Mouse (Mus musculus): Measurements from ENCODE around the gene Adgrf3. TPM values are rescaled to one million over a fixed set of nuclear protein-coding genes. Genes with fewer than 3 reads are reported as not detected.
"Not testable (repeated sequence)": the region's sequence is repeated elsewhere in the genome, so short reads cannot be mapped to it uniquely, and the experiment has no call there.

Adgrf3 gene
- total and polyA plus RNA-seq, 2 experiments from 2014 or later: not detected

DNA sequence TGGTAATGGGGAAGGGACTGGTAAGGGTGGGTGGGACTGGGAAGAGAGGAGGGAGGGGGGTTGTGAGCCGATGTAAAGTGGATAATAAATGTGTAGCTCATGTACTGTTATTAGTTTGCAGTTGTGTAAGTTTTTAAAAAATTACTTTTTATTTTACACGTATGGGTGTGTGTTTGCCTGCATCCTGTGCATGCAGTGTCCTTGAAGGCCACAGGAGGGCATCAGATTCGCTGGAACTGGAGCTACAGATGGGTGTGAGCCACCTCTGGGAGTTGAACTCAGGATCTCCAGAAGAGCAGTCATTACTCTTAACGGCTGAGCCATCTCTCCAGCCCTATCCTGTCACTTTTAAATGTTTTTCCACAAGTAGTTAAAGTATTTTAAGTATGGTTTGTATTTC lies 25.4 kb upstream of the Adgrf3 start:
- Histone ChIP-seq H3K9ac (replicated peaks; ENCODE audit: low read length, poor library complexity, severe bottlenecking) (no peak overlapping the region), H3K27ac (ENCODE audit: low read depth, low read length) (no peak overlapping the region), H3K4me3 (ENCODE audit: low read depth, low read length) (no peak overlapping the region), H3K4me1 (ENCODE audit: insufficient read depth, low read length) (peaks cover 7% of the 10 kb centered on the region; the same call in 1 of the 2 replicates), H3K27me3 (ENCODE audit: insufficient read depth, low read length) (no peaks in the 10 kb centered on the region), H3K36me3 (ENCODE audit: insufficient read depth, low read length) (no peaks in the 10 kb centered on the region), H3K9me3 (ENCODE audit: low read length) (no peaks in the 10 kb centered on the region), H3K4me2 (ENCODE audit: low read depth, low read length, poor library complexity, severe bottlenecking) (no peak overlapping the region)
- DNase-seq (ENCODE audit: low spot score) (no peak), ATAC-seq (ENCODE audit: low FRiP score) (no peak)
- 82% methylated on average over 4 of the region's 4 CpGs for WGBS
- TF ChIP-seq CTCF (IDR thresholded peaks at IDR 0.05): peak; percentile 62

DNA sequence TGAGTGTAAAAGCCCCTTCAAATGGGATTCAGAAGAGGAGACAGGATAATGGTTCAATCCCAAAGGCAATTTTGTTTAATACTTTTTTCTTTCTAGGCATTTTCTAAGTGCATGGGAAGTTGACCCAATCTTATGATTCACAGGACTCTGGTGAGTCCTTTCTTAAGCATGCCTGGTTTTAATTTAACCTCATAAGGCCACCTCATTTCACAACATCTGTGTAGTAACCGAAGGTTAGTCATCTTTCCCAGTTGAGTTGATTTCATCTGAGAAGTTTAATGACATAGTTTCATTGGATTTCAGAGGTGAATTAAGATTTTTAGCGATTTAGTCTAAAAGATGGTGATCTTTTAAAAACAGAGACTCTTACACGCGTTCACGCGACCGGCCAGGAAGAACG lies 17.2 kb upstream of the Adgrf3 start:
- H3K27me3 ChIP-seq (ENCODE audit: insufficient read depth, low read length): no peaks in the 10 kb centered on the region
- no peak for DNase-seq (ENCODE audit: low spot score)
- no peak overlapping the region for H3K4me2 ChIP-seq (ENCODE audit: low read depth, low read length, poor library complexity, severe bottlenecking)
- H3K36me3 ChIP-seq (ENCODE audit: insufficient read depth, low read length): no peaks in the 10 kb centered on the region
- no peak overlapping the region for H3K9ac ChIP-seq (replicated peaks; ENCODE audit: low read length, poor library complexity, severe bottlenecking)
- WGBS: 98% methylated on average over 8 of the region's 8 CpGs
- no peak for ATAC-seq (ENCODE audit: low FRiP score)
- no peak overlapping the region for H3K4me3 ChIP-seq (ENCODE audit: low read depth, low read length)
- no peak overlapping the region for H3K27ac ChIP-seq (ENCODE audit: low read depth, low read length)
- no peaks in the 10 kb centered on the region for H3K9me3 ChIP-seq (ENCODE audit: low read length)
- no peaks in the 10 kb centered on the region for H3K4me1 ChIP-seq (ENCODE audit: insufficient read depth, low read length)
- no peak for TF ChIP-seq CTCF (IDR thresholded peaks at IDR 0.05)

DNA sequence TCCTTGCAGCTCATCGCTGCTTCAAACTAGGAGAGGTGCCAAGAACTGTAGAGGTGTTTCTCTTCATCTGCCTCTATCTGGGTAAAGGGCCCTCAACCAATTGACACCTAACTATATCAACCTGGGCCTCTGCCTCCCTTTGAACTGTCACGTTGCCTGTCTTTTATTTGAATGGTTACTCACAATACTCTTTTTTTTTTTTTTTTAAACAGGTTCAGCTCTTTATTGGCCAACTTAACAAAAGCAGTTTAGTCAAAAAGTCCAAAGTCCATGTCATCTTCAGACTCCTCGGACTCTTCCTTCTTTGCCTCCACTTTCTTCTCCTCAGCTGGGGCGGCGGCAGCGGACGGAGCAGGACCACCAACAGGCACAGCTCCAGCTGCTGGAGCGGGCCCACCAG lies 15.1 kb upstream of the Adgrf3 start:
- WGBS: 89% methylated on average over 8 of the region's 8 CpGs

DNA sequence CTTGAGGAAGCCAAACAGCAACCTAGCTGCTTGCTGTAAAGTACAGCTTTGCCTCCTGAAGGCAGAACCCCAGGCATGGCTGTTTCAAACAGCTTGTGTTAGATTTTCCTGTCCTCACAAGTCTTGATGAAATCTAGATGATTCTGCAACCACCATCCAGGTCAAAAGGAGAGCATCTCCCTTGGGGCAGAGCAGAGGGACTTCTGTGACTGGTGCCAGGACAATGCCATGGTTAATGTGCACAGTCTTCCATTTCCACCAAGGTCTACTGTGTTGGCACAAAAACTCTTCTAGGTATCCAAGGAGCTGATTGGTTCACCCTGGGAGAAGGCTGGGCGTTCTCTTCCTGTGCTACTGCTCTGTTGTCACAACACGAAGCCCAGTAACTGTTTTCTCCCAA lies 14.2 kb upstream of the Adgrf3 start:
- Histone ChIP-seq H3K9me3 (ENCODE audit: low read length) (no peaks in the 10 kb centered on the region), H3K4me3 (ENCODE audit: low read depth, low read length) (no peak overlapping the region), H3K27ac (ENCODE audit: low read depth, low read length) (no peak overlapping the region), H3K4me2 (ENCODE audit: low read depth, low read length, poor library complexity, severe bottlenecking) (no peak overlapping the region), H3K36me3 (ENCODE audit: insufficient read depth, low read length) (no peaks in the 10 kb centered on the region), H3K9ac (replicated peaks; ENCODE audit: low read length, poor library complexity, severe bottlenecking) (no peak overlapping the region), H3K27me3 (ENCODE audit: insufficient read depth, low read length) (no peaks in the 10 kb centered on the region), H3K4me1 (ENCODE audit: insufficient read depth, low read length) (no peaks in the 10 kb centered on the region)
- DNase-seq (ENCODE audit: low spot score) (no peak), ATAC-seq (ENCODE audit: low FRiP score) (no peak)
- no peak for TF ChIP-seq CTCF (IDR thresholded peaks at IDR 0.05)
- 89% methylated on average over 2 of the region's 2 CpGs for WGBS

More for the DNA sequence above, 15.1 kb upstream of the Adgrf3 start:
- no peak for DNase-seq (ENCODE audit: low spot score)
- Histone ChIP-seq H3K9ac (replicated peaks; ENCODE audit: low read length, poor library complexity, severe bottlenecking) (no peak overlapping the region), H3K27ac (ENCODE audit: low read depth, low read length) (no peak overlapping the region), H3K27me3 (ENCODE audit: insufficient read depth, low read length) (no peaks in the 10 kb centered on the region), H3K9me3 (ENCODE audit: low read length) (no peaks in the 10 kb centered on the region), H3K36me3 (ENCODE audit: insufficient read depth, low read length) (no peaks in the 10 kb centered on the region), H3K4me3 (ENCODE audit: low read depth, low read length) (no peak overlapping the region), H3K4me2 (ENCODE audit: low read depth, low read length, poor library complexity, severe bottlenecking) (no peak overlapping the region), H3K4me1 (ENCODE audit: insufficient read depth, low read length) (no peaks in the 10 kb centered on the region)
- no peak for TF ChIP-seq CTCF (IDR thresholded peaks at IDR 0.05)
- ATAC-seq (ENCODE audit: low FRiP score): no peak

DNA sequence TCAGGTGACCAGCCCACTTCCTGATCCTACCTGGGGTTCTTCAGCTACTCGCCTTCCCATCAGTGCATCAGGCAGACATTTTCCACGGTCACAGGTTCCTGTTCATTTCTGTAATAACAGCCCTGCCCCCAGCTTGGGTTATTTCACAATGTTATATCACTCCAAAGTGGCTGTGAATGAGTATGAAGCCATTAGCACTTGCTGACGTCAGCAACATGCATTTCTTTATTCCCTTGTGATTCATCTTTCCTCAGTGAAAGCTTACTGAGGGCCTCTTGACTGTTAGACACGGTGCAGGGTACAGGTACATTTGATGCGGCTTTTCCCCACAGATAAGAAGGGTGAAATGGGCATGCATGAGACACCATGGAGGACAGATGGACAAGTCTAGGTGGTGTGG lies 10.4 kb upstream of the Adgrf3 start:
- Histone ChIP-seq H3K4me1 (ENCODE audit: insufficient read depth, low read length) (no peaks in the 10 kb centered on the region), H3K4me3 (ENCODE audit: low read depth, low read length) (no peak overlapping the region), H3K27me3 (ENCODE audit: insufficient read depth, low read length) (no peaks in the 10 kb centered on the region), H3K27ac (ENCODE audit: low read depth, low read length) (no peak overlapping the region), H3K36me3 (ENCODE audit: insufficient read depth, low read length) (no peaks in the 10 kb centered on the region), H3K4me2 (ENCODE audit: low read depth, low read length, poor library complexity, severe bottlenecking) (no peak overlapping the region), H3K9ac (replicated peaks; ENCODE audit: low read length, poor library complexity, severe bottlenecking) (no peak overlapping the region), H3K9me3 (ENCODE audit: low read length) (no peaks in the 10 kb centered on the region)
- WGBS: 81% methylated on average over 5 of the region's 5 CpGs
- ATAC-seq (ENCODE audit: low FRiP score) (no peak), DNase-seq (ENCODE audit: low spot score) (no peak)
- TF ChIP-seq CTCF (IDR thresholded peaks at IDR 0.05): no peak

DNA sequence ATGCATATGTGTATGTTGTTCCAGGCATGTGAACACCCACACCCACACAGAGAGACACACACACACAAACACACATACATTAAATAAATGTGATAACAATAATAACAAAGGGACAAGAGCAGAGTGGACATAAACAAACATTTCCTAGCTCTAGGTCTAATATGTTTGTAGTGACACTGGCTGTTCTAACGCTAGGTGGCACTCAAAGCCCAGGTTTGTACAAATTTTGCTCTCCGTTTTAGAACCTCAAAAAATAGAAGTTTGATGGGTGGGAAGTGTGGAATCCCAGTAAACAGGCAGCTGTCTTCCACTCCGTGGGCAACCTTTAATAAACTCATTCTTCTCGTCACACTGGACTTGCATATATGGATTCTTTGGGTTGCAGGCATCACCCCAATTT lies 9.4 kb upstream of the Adgrf3 start:
- no peak for ATAC-seq (ENCODE audit: low FRiP score)
- H3K4me3 ChIP-seq (ENCODE audit: low read depth, low read length): no peak overlapping the region
- no peaks in the 10 kb centered on the region for H3K27me3 ChIP-seq (ENCODE audit: insufficient read depth, low read length)
- H3K9me3 ChIP-seq (ENCODE audit: low read length): no peaks in the 10 kb centered on the region
- DNase-seq (ENCODE audit: low spot score): peak; percentile 81
- no peaks in the 10 kb centered on the region for H3K36me3 ChIP-seq (ENCODE audit: insufficient read depth, low read length)
- H3K9ac ChIP-seq (replicated peaks; ENCODE audit: low read length, poor library complexity, severe bottlenecking): no peak overlapping the region
- no peak overlapping the region for H3K4me2 ChIP-seq (ENCODE audit: low read depth, low read length, poor library complexity, severe bottlenecking)
- TF ChIP-seq CTCF (IDR thresholded peaks at IDR 0.05): peak; percentile 87
- H3K27ac ChIP-seq (ENCODE audit: low read depth, low read length): no peak overlapping the region
- H3K4me1 ChIP-seq (ENCODE audit: insufficient read depth, low read length): no peaks in the 10 kb centered on the region
- WGBS: 9% methylated on average over 4 of the region's 4 CpGs

DNA sequence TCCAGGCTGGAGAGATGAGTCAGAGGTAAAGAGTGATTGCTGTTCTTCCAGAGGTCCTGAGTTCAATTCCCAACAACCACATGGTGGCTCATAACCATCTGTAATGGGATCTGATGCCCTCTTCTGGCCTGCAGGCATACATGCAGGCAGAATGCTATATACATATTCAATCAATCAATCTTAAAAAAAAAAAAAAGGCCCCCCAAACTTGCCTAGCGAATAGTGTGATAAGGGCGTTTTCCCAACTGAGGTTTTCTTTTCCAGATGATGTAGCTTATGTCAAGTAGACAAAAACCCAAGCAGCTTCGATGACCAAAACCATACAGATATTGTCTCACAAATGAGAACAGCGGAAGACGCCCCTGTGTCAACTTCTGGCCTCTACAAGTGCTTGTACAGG lies 5.2 kb upstream of the Adgrf3 start:
- ATAC-seq (ENCODE audit: low FRiP score); H3K27me3 ChIP-seq (ENCODE audit: insufficient read depth, low read length); H3K4me3 ChIP-seq (ENCODE audit: low read depth, low read length); H3K36me3 ChIP-seq (ENCODE audit: insufficient read depth, low read length); DNase-seq (ENCODE audit: low spot score); H3K9ac ChIP-seq (replicated peaks; ENCODE audit: low read length, poor library complexity, severe bottlenecking); H3K27ac ChIP-seq (ENCODE audit: low read depth, low read length); H3K9me3 ChIP-seq (ENCODE audit: low read length); H3K4me2 ChIP-seq (ENCODE audit: low read depth, low read length, poor library complexity, severe bottlenecking); H3K4me1 ChIP-seq (ENCODE audit: insufficient read depth, low read length): not testable (repeated sequence)
- WGBS: 90% methylated on average over 5 of the region's 5 CpGs

Measured in midbrain, postnatal 0 days (tissue).